Mouse (Mus musculus) lung, embryonic 14.5 days (tissue): ENCODE measurements at regions not wholly inside any gene's neighbourhood (a gene's known extent, or its start where the extent isn't known, plus 50 kb on each side); places are given as distances from the start of the nearest gene placed in this dataset. TPM values are rescaled to one million over a fixed set of nuclear protein-coding genes. Genes with fewer than 3 reads are reported as not detected.

Experiments used
- ATAC-seq: fragments of 200-750 bp; cut with Nextera tagmentation; 2 replicates; pipeline ENCODE4 v1.8.0; 2017; ENCODE audit warnings: mild to moderate bottlenecking, moderate TSS enrichment, moderate library complexity; ENCODE audit not compliant: insufficient read depth
- DNase-seq: peaks from one replicate; pipeline ENCODE4 v3.0.0-alpha.2; 2015
- H3K27ac ChIP-seq: fragments of 300-500 bp; sonication (generic); 2 replicates; pipeline ENCODE4 v1.5.1; 2014; ENCODE audit warnings: low read depth, mild to moderate bottlenecking, moderate library complexity
- H3K27me3 ChIP-seq: fragments of 300-500 bp; sonication (generic); 2 replicates; pipeline ENCODE4 v1.6.1; 2014; ENCODE audit warnings: low read length, control low read depth; ENCODE audit not compliant: insufficient read depth
- H3K36me3 ChIP-seq: fragments of 300-500 bp; sonication (generic); 2 replicates; pipeline ENCODE4 v1.6.1; 2014; ENCODE audit warnings: control low read depth; ENCODE audit not compliant: insufficient read depth
- H3K4me1 ChIP-seq: fragments of 300-500 bp; sonication (generic); 2 replicates; pipeline ENCODE4 v1.6.1; 2014; ENCODE audit warnings: antibody characterized with exemption, control low read depth; ENCODE audit not compliant: insufficient read depth
- H3K4me2 ChIP-seq: fragments of 300-500 bp; sonication (generic); 2 replicates; pipeline ENCODE4 v1.6.1; 2014; ENCODE audit warnings: mild to moderate bottlenecking
- H3K4me3 ChIP-seq: fragments of 300-500 bp; sonication (generic); 2 replicates; pipeline ENCODE4 v1.5.1; 2014; ENCODE audit warnings: low read depth, low read length
- H3K9ac ChIP-seq: fragments of 300-500 bp; sonication (generic); 2 replicates; pipeline ENCODE4 v1.6.1; 2014
- H3K9me3 ChIP-seq: fragments of 300-500 bp; sonication (generic); 2 replicates; pipeline ENCODE4 v1.6.1; 2016; ENCODE audit warnings: low read depth, low read length, control low read depth
- CTCF ChIP-seq: IDR thresholded peaks from 2 replicates; pipeline ENCODE4 v1.5.1; 2016; ENCODE audit warnings: antibody characterized with exemption, low read depth
- WGBS: fragments of 180-500 bp; shearing (Covaris S2); extraction: QIAGEN DNeasy Blood & Tissue Kit; methylation state at CpG from one replicate; pipeline ENCODE4 v1.1.7; 2014; 5-methylcytosine and 5-hydroxymethylcytosine counted together
- microRNA-seq: library from miRNA; unstranded; fragments of <30 nt; microRNA quantifications from one replicate; pipeline ENCODE4, GENCODE M21; 2016; ENCODE audit warnings: borderline number of aligned reads

DNA sequence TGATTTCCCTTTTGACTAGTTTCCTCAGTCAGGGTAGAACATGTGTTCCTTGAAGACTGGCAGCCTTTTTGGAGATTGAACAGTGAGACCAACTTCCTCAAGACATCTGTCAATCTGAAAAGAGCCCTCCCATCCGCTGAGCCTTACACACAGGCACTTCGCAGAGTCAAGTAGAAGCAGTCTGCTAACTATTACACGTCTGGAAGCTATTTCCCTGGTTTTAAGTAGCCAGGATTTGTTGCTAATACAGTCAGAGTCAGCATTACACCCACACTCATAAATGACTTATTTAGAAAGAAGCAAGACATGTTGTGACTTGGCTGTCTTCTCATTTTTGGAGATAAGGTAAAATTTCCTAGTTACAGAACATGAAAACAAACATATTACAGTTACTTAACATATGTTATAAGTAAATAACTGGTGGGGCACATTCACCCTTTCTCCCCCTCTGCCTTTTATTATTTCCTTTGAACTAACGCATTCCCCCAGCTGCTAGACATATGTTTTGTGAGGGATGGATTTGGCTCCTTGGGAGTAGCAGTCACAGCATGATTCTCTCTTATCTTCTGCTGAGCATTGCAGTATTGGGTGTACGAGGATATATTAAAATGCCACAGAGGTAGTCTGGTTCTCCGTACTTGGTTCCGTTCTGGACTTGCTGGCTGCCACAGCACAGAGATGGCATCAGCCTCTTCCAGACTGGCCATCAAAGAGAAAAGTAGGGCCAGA lies 92.9 kb upstream of the Adamts16 start:
- 47% methylated on average over 7 of the region's 7 CpGs for WGBS
- H3K9me3 ChIP-seq: no peaks in the 10 kb centered on the region
- H3K4me2 ChIP-seq: no peak overlapping the region
- DNase-seq: peak; percentile 5
- H3K27me3 ChIP-seq: no peaks in the 10 kb centered on the region
- no peak for ATAC-seq
- no peak overlapping the region for H3K9ac ChIP-seq
- no peaks in the 10 kb centered on the region for H3K4me1 ChIP-seq
- H3K4me3 ChIP-seq: no peak overlapping the region
- H3K27ac ChIP-seq: no peak overlapping the region
- no peak for TF ChIP-seq CTCF
- H3K36me3 ChIP-seq: no peaks in the 10 kb centered on the region

DNA sequence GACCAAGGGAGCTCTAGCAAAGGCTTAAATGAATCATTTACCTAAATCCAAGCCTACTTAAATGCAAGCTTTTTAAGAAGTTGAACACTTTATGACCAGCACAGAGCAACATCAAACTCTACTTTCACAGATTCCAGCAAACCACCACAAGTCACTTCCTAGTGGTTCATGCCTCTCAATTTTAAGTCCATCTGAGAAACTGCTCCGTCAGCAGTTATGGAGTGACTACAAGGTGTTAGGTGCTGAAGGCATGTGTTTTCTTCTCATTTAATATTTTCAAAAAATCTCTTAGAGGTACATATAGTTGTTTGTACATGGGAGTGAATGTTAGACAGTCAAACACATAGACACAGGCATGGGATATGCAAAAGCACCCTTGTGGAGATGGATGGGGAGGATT lies 72.2 kb upstream of the Adamts16 start:
- 90% methylated on average over 1 of the region's 1 CpGs for WGBS
- Histone ChIP-seq H3K9ac (no peak overlapping the region), H3K4me3 (no peak overlapping the region), H3K27me3 (no peaks in the 10 kb centered on the region), H3K9me3 (no peaks in the 10 kb centered on the region), H3K4me1 (no peaks in the 10 kb centered on the region), H3K36me3 (no peaks in the 10 kb centered on the region), H3K27ac (no peak overlapping the region), H3K4me2 (no peak overlapping the region)
- no peak for DNase-seq
- no peak for ATAC-seq
- no peak for TF ChIP-seq CTCF

DNA sequence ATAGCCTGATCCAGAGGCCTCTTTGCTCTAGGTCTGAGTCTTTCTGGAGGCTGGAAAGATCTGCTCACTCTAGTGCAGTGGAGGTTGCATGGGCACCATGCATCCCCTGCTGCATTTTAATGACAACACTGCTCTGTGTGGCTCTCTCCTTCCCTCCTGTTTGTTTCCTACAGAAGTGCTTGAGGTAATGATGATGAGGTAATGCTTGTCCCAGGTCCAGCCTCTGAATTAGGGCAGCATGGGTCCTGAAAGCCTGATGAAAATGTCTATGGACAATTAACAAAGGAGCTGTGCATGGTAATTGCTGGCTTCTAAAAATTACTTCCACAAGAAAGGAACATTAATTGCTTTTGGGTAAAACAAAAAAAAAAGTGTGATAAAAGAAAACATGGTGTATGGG lies 69.3 kb upstream of the Adamts16 start:
- Histone ChIP-seq H3K9ac (no peak overlapping the region), H3K36me3 (no peaks in the 10 kb centered on the region), H3K27me3 (no peaks in the 10 kb centered on the region), H3K4me3 (no peak overlapping the region), H3K9me3 (no peaks in the 10 kb centered on the region), H3K4me2 (no peak overlapping the region), H3K27ac (no peak overlapping the region), H3K4me1 (no peaks in the 10 kb centered on the region)
- ATAC-seq (no peak), DNase-seq (no peak)
- TF ChIP-seq CTCF: no peak

DNA sequence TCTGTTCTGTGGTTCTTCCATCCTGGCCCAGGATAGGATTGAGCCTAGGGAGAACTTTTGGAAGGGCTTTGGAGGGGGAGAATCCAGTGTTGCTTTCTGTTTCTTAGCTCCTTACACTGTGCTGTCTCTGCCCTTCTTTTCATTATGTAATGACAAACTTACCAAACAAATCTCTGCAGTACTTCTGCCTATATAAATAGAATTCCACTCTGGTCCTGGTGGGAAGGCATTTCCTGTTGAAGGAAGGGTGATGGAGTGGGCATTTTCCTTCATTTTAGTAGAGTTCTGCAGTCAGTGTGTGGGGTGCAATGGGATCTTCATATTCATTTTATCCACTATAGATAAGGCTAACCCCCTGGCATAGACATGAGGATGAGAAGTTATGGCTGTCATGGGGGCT lies 63.2 kb upstream of the Adamts16 start:
- DNase-seq: no peak
- Histone ChIP-seq H3K27me3 (no peaks in the 10 kb centered on the region), H3K36me3 (no peaks in the 10 kb centered on the region), H3K9me3 (no peaks in the 10 kb centered on the region), H3K4me2 (no peak overlapping the region), H3K4me1 (no peaks in the 10 kb centered on the region), H3K4me3 (no peak overlapping the region), H3K9ac (no peak overlapping the region), H3K27ac (no peak overlapping the region)
- ATAC-seq: no peak
- TF ChIP-seq CTCF: no peak

DNA sequence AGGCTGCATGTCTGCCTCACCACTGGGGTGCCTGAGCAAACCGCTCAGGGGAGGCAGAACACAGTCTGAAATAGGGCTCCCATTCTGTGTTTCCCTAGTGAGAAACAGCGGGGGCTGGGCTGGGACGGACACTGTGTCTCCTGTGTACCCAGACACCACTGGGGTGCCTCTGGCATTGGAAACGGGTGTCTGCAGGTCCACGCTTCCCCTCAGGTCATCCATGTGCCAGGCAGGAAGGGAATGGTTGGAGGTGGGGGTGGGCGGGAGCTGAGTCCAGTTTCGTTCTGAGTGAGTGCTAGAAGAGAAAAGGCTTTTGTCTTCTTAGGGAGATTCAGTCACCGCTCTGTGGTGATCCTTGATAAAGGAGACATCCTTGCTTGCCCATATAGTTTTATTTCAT lies 62.2 kb upstream of the Adamts16 start:
- Histone ChIP-seq H3K9me3 (no peaks in the 10 kb centered on the region), H3K27ac (no peak overlapping the region), H3K36me3 (no peaks in the 10 kb centered on the region), H3K4me1 (no peaks in the 10 kb centered on the region), H3K27me3 (no peaks in the 10 kb centered on the region), H3K4me2 (no peak overlapping the region), H3K4me3 (no peak overlapping the region), H3K9ac (no peak overlapping the region)
- ATAC-seq (no peak), DNase-seq (no peak)
- 71% methylated on average over 8 of the region's 8 CpGs for WGBS
- TF ChIP-seq CTCF: no peak

DNA sequence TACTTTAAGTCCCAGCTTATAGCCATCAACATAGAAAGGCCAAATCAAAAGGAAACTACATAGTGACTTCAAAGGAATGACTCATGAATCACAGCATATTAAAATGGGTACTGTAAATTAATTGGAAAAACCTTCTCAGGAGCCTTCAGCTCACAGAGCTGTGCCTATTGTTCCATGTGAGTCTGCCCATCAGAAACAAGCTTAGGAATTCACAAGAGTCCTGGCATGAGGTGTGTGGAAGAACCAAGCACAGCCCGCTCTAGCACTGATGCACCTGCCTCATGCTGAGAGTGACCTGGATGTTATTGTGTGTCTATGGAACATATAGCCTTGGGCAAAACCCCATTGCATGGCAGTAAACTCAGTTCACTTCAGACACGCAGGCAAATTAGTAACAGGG lies 61.5 kb upstream of the Adamts16 start:
- DNase-seq (no peak), ATAC-seq (no peak)
- H3K4me3 ChIP-seq: no peak overlapping the region
- H3K9me3 ChIP-seq: no peaks in the 10 kb centered on the region
- no peak overlapping the region for H3K4me2 ChIP-seq
- no peak for TF ChIP-seq CTCF
- H3K27ac ChIP-seq: no peak overlapping the region
- no peaks in the 10 kb centered on the region for H3K27me3 ChIP-seq
- H3K9ac ChIP-seq: no peak overlapping the region
- 85% methylated on average over 2 of the region's 2 CpGs for WGBS
- H3K36me3 ChIP-seq: no peaks in the 10 kb centered on the region
- H3K4me1 ChIP-seq: no peaks in the 10 kb centered on the region

DNA sequence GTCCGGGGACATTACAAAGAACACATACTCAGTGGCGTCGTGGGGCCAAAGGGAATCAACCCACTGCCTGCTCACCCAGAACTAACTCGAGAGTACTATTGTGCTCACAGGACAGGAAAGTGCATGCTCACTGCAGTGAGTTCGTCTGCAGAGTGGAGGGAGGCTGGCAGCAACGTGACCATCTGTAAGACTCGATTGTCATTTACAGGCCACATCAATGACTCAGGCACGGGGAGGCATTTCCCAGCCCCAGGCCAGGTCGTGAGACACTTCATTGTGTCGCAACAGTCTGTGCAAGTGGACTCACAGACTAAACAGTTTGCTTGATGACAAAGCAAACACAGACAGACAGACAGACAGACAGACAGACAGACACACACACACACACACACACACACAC lies 61.1 kb upstream of the Adamts16 start:
- no peak overlapping the region for H3K4me2 ChIP-seq
- no peak for TF ChIP-seq CTCF
- H3K36me3 ChIP-seq: no peaks in the 10 kb centered on the region
- H3K27me3 ChIP-seq: no peaks in the 10 kb centered on the region
- DNase-seq: no peak
- H3K4me1 ChIP-seq: no peaks in the 10 kb centered on the region
- WGBS: 41% methylated on average over 10 of the region's 10 CpGs
- H3K27ac ChIP-seq: no peak overlapping the region
- ATAC-seq: no peak
- no peak overlapping the region for H3K9ac ChIP-seq
- H3K9me3 ChIP-seq: no peaks in the 10 kb centered on the region
- H3K4me3 ChIP-seq: no peak overlapping the region

DNA sequence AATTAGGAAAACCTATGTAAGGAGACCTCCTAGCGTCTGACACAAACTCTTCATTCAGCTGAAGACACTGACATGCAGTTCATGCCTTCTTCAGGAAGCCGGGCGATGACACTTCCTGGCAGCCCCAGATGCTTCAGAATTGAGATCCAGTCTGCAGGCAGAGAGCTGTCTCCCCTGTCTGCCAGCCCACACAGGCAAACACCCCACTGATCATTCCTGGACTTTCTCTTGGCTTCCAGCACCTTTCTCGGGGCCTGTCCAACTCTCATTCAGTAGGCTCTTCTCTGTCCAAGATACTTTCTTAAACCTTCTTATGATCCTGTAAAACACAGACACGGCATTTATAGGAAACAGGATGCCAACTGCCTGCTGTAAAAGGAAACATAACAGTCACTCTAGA lies 50.0 kb upstream of the Adamts16 start:
- DNase-seq (no peak), ATAC-seq (no peak)
- H3K36me3 ChIP-seq: no peaks in the 10 kb centered on the region
- H3K9ac ChIP-seq: no peak overlapping the region
- no peaks in the 10 kb centered on the region for H3K27me3 ChIP-seq
- H3K4me1 ChIP-seq: no peaks in the 10 kb centered on the region
- no peaks in the 10 kb centered on the region for H3K9me3 ChIP-seq
- no peak overlapping the region for H3K27ac ChIP-seq
- no peak overlapping the region for H3K4me3 ChIP-seq
- 51% methylated on average over 5 of the region's 5 CpGs for WGBS
- TF ChIP-seq CTCF: no peak
- H3K4me2 ChIP-seq: no peak overlapping the region

Small RNA genes in the stretch of these regions (microRNA-seq; reads per million reads assigned to microRNA genes)
- gene Mir466f-4: not detected
